Mouse (Mus musculus) kidney, adult 2 months (tissue): ENCODE results near the gene Fezf2.

Experiments
- CTCF ChIP-seq: fragments of 200-500 bp; conservative IDR thresholded peaks from 2 replicates; pipeline ENCODE4 v1.5.1; 2011; ENCODE audit warnings: low read depth, mild to moderate bottlenecking, control low read depth, low read length, moderate library complexity, mixed read lengths; ENCODE audit not compliant: insufficient read depth, insufficient read length
- POLR2A ChIP-seq: fragments of 200-500 bp; IDR thresholded peaks from one replicate; pipeline ENCODE4 v1.6.1; 2011; ENCODE audit warnings: low read depth, low read length, control low read depth

GRCm38 (mm10) chr14:12303106-12303505 is 44.9 kb downstream of the Fezf2 start:
- TF ChIP-seq POLR2A (no peak), CTCF (no peak)
